Mouse (Mus musculus) ES-Bruce4 (cell line): Measurements from ENCODE around the gene Gjb2. TPM values are rescaled to one million over a fixed set of nuclear protein-coding genes. Genes with fewer than 3 reads are reported as not detected.

ENCODE experiments used
- H3K27ac ChIP-seq: 2 replicates; pipeline ENCODE4 v1.5.1; 2012; ENCODE audit warnings: low read length, inconsistent platforms; ENCODE audit not compliant: insufficient read depth
- H3K27me3 ChIP-seq: 2 replicates; pipeline ENCODE4 v1.6.1; 2012; ENCODE audit warnings: mild to moderate bottlenecking, low read length, inconsistent platforms; ENCODE audit not compliant: control insufficient read depth, poor library complexity, insufficient read depth, severe bottlenecking
- H3K36me3 ChIP-seq: 2 replicates; pipeline ENCODE4 v1.6.1; 2012; ENCODE audit warnings: inconsistent platforms, mild to moderate bottlenecking, low read length, moderate library complexity; ENCODE audit not compliant: control insufficient read depth, poor library complexity, insufficient read depth, severe bottlenecking
- H3K4me1 ChIP-seq: one replicate; pipeline ENCODE4 v1.8.1; 2011; ENCODE audit warnings: low read length; ENCODE audit not compliant: control insufficient read depth, insufficient read depth
- H3K4me3 ChIP-seq: 2 replicates; pipeline ENCODE4 v1.5.1; 2011; ENCODE audit warnings: low read depth, mild to moderate bottlenecking, low read length
- H3K9ac ChIP-seq: 2 replicates; pipeline ENCODE4 v1.6.1; 2012; ENCODE audit warnings: low read depth, mild to moderate bottlenecking, inconsistent platforms; ENCODE audit not compliant: poor library complexity, severe bottlenecking
- H3K9me3 ChIP-seq: replicated peaks from 2 replicates; pipeline ENCODE4 v1.6.1; 2012; ENCODE audit warnings: mild to moderate bottlenecking, low read length, inconsistent platforms; ENCODE audit not compliant: control insufficient read depth, poor library complexity, insufficient read depth, severe bottlenecking
- CTCF ChIP-seq: IDR thresholded peaks from one replicate; pipeline ENCODE4 v1.8.1; 2011; ENCODE audit warnings: low read depth, low read length
- EP300 ChIP-seq: IDR thresholded peaks from 2 replicates; pipeline ENCODE4 v1.6.1; 2011; ENCODE audit warnings: low read depth, low read length; ENCODE audit not compliant: insufficient read depth
- POLR2A ChIP-seq: IDR thresholded peaks from one replicate; pipeline ENCODE4 v1.8.1; 2011; ENCODE audit warnings: low read length; ENCODE audit not compliant: insufficient read depth
- polyA plus RNA-seq: library from polyadenylated mRNA; stranded (reverse); fragments of >200 nt; gene quantifications from 2 replicates; pipeline ENCODE4 v1.2.4, GENCODE M21; 2011; ENCODE audit warnings: low read depth; ENCODE audit not compliant: missing spikeins, insufficient read depth, insufficient read length

Gene Gjb2
- polyA plus RNA-seq, 1 experiment, result 4.5 TPM

GRCm38 (mm10) chr14:57115823-57116544 is 11.5 kb upstream of the Gjb2 start, which contains the start of gene Gm4491:
TSS of gene Gm4491 (minus strand) at chr14:57115883.
- no peak for TF ChIP-seq EP300
- no peak for TF ChIP-seq CTCF
- TF ChIP-seq POLR2A, result no peak
- H3K36me3 ChIP-seq, result no peaks in the 10 kb centered on the region
- no peak within 1 kb of the TSS for H3K4me3 ChIP-seq
- H3K9me3 ChIP-seq, result no peaks in the 10 kb centered on the region
- no peaks in the 10 kb centered on the region for H3K27me3 ChIP-seq
- no peak within 1 kb of the TSS for H3K9ac ChIP-seq
- no peak within 1 kb of the TSS for H3K27ac ChIP-seq
- H3K4me1 ChIP-seq, result no peaks in the 10 kb centered on the region

GRCm38 (mm10) chr14:57109194-57109593 is 4.7 kb upstream of the Gjb2 start:
- H3K9ac ChIP-seq, result no peak overlapping the region
- H3K4me3 ChIP-seq, result no peak overlapping the region
- H3K4me1 ChIP-seq, result no peaks in the 10 kb centered on the region
- no peak overlapping the region for H3K27ac ChIP-seq
- H3K36me3 ChIP-seq, result no peaks in the 10 kb centered on the region
- peaks cover 3% of the 10 kb centered on the region; the same call in 1 of the 2 replicates for H3K27me3 ChIP-seq
- no peaks in the 10 kb centered on the region for H3K9me3 ChIP-seq
- TF ChIP-seq POLR2A (no peak), CTCF (peak; percentile 22), EP300 (no peak)

GRCm38 (mm10) chr14:57107916-57108315 is 3.4 kb upstream of the Gjb2 start:
- Histone ChIP-seq H3K4me3 (no peak overlapping the region), H3K9me3 (no peaks in the 10 kb centered on the region), H3K27me3 (peaks cover 9% of the 10 kb centered on the region; the same call in 1 of the 2 replicates), H3K36me3 (no peaks in the 10 kb centered on the region), H3K4me1 (no peaks in the 10 kb centered on the region), H3K27ac (no peak overlapping the region), H3K9ac (no peak overlapping the region)
- no peak for TF ChIP-seq EP300
- no peak for TF ChIP-seq POLR2A
- TF ChIP-seq CTCF, result no peak

- Histone ChIP-seq H3K27me3 (peaks cover 9% of the 10 kb centered on the region; the same call in 1 of the 2 replicates), H3K27ac (no peak overlapping the region), H3K4me1 (no peaks in the 10 kb centered on the region), H3K9ac (no peak overlapping the region), H3K36me3 (no peaks in the 10 kb centered on the region), H3K4me3 (no peak overlapping the region), H3K9me3 (no peaks in the 10 kb centered on the region)
- TF ChIP-seq CTCF (no peak), EP300 (no peak), POLR2A (no peak)
Measured at GRCm38 (mm10) chr14:57107091-57107490, 2.6 kb upstream of the Gjb2 start.

- Histone ChIP-seq H3K4me1 (no peaks in the 10 kb centered on the region), H3K9me3 (no peaks in the 10 kb centered on the region), H3K27me3 (peaks cover 9% of the 10 kb centered on the region; the same call in 1 of the 2 replicates), H3K27ac (no peak overlapping the region), H3K4me3 (no peak overlapping the region), H3K9ac (no peak overlapping the region), H3K36me3 (no peaks in the 10 kb centered on the region)
- TF ChIP-seq EP300, result no peak
- no peak for TF ChIP-seq CTCF
- no peak for TF ChIP-seq POLR2A
Measured at GRCm38 (mm10) chr14:57105721-57106120, 1.2 kb upstream of the Gjb2 start.

GRCm38 (mm10) chr14:57105111-57105510 is 609 bp upstream of the Gjb2 start:
- H3K36me3 ChIP-seq, result no peaks in the 10 kb centered on the region
- peaks cover 9% of the 10 kb centered on the region; the same call in 1 of the 2 replicates for H3K27me3 ChIP-seq
- no peak overlapping the region for H3K9ac ChIP-seq
- H3K4me3 ChIP-seq, result no peak overlapping the region; the same call in 1 of the 2 replicates
- H3K4me1 ChIP-seq, result no peaks in the 10 kb centered on the region
- no peaks in the 10 kb centered on the region for H3K9me3 ChIP-seq
- H3K27ac ChIP-seq, result no peak overlapping the region
- no peak for TF ChIP-seq EP300
- no peak for TF ChIP-seq POLR2A
- TF ChIP-seq CTCF, result no peak
